Mouse (Mus musculus): Measurements from ENCODE around the gene Cacna1c.

GRCm38 (mm10) chr6:118955777-118956176 lies 240.4 kb downstream of the Cacna1c start:
- TF ChIP-seq POLR2A (IDR thresholded peaks at IDR 0.05; ENCODE audit: borderline replicate concordance, extremely low read depth, insufficient read depth, insufficient read length, poor library complexity, severe bottlenecking) (no peak), CTCF (IDR thresholded peaks at IDR 0.05; ENCODE audit: borderline replicate concordance, extremely low read depth, insufficient read depth, insufficient read length) (no peak)
